Mouse (Mus musculus): ENCODE data around the gene Sfn.

- peak; percentile 95 for TF ChIP-seq CTCF (conservative IDR thresholded peaks at IDR 0.05; ENCODE audit: insufficient read depth, insufficient read length, low read depth, low read length)
- TF ChIP-seq POLR2A (IDR thresholded peaks at IDR 0.05; ENCODE audit: low read depth, low read length): no peak
These were observed 48.2 kb upstream of the Sfn start, which contains the start of gene Zdhhc18 for GRCm38 (mm10) chr4:133649989-133650699.

Data from kidney, adult 2 months (tissue).